Mouse (Mus musculus) spleen, postnatal 4 days (tissue): Measurements from ENCODE around the gene Abhd2.

Source experiments
- DNase-seq, 2 experiments: peaks; one replicate each; pipeline ENCODE4 v3.0.0; 2022; ENCODE audit warnings: low spot score in 2 of 2

The Abhd2 gene

GRCm38 (mm10) chr7:79318110-79318801 is 45.3 kb downstream of the Abhd2 start:
- no peak for DNase-seq

GRCm38 (mm10) chr7:79323855-79324254 is 50.9 kb downstream of the Abhd2 start:
- DNase-seq: no peak

- DNase-seq: no peak
Measured at GRCm38 (mm10) chr7:79328769-79329168, 55.8 kb downstream of the Abhd2 start.

GRCm38 (mm10) chr7:79331197-79331596 is 58.2 kb downstream of the Abhd2 start:
- DNase-seq: no peak

GRCm38 (mm10) chr7:79333419-79333818 is 60.4 kb downstream of the Abhd2 start:
- DNase-seq: no peak

- no peak for DNase-seq
Measured at GRCm38 (mm10) chr7:79336362-79336910, 63.4 kb downstream of the Abhd2 start.

GRCm38 (mm10) chr7:79345902-79346301 is 72.9 kb downstream of the Abhd2 start:
- DNase-seq: peak; percentile 65 to 87

- DNase-seq: no peak
Measured at GRCm38 (mm10) chr7:79346555-79347075, 73.6 kb downstream of the Abhd2 start.

GRCm38 (mm10) chr7:79347108-79347813 is 74.3 kb downstream of the Abhd2 start:
- DNase-seq: no peak

GRCm38 (mm10) chr7:79348816-79349215 is 75.8 kb downstream of the Abhd2 start:
- DNase-seq: no peak

GRCm38 (mm10) chr7:79349738-79350386 is 76.9 kb downstream of the Abhd2 start:
- peak; percentile 66 to 82 for DNase-seq

GRCm38 (mm10) chr7:79358350-79359182 is 85.6 kb downstream of the Abhd2 start:
- peak in 1 of 2 experiments; percentile 46 for DNase-seq

- no peak for DNase-seq
Measured at GRCm38 (mm10) chr7:79359183-79359435, 86.1 kb downstream of the Abhd2 start.

GRCm38 (mm10) chr7:79360056-79360455 is 87.1 kb downstream of the Abhd2 start:
- DNase-seq: no peak

GRCm38 (mm10) chr7:79362208-79362607 is 89.2 kb downstream of the Abhd2 start:
- DNase-seq: no peak

- DNase-seq: no peak
Measured at GRCm38 (mm10) chr7:79362830-79363229, 89.8 kb downstream of the Abhd2 start.

GRCm38 (mm10) chr7:79363370-79364043 is 90.5 kb downstream of the Abhd2 start:
- DNase-seq: no peak

- DNase-seq: no peak
Measured at GRCm38 (mm10) chr7:79368664-79369063, 95.7 kb downstream of the Abhd2 start.

- DNase-seq: no peak
Measured at GRCm38 (mm10) chr7:79369416-79369815, 96.4 kb downstream of the Abhd2 start.

GRCm38 (mm10) chr7:79371321-79371879 is 98.4 kb downstream of the Abhd2 start:
- peak; percentile 76 to 91 for DNase-seq

GRCm38 (mm10) chr7:79374017-79374416 is 101.0 kb downstream of the Abhd2 start:
- no peak for DNase-seq
